Mouse (Mus musculus) liver, embryonic 15.5 days (tissue): ENCODE results near the gene Slc29a4. TPM values are rescaled to one million over a fixed set of nuclear protein-coding genes. Genes with fewer than 3 reads are reported as not detected.
A peak's percentile ranks its signal among the peaks of the same experiment; 100 is the strongest.

Source experiments
- ATAC-seq: fragments of 200-750 bp; cut with Nextera tagmentation; 2 replicates; pipeline ENCODE4 v1.8.0; 2017; ENCODE audit warnings: moderate number of reproducible peaks, mild to moderate bottlenecking, moderate library complexity; ENCODE audit not compliant: insufficient read depth
- H3K27ac ChIP-seq: fragments of 300-500 bp; sonication (generic); replicated peaks from 2 replicates; pipeline ENCODE4 v1.5.1; 2015; ENCODE audit warnings: mild to moderate bottlenecking, inconsistent platforms
- H3K27me3 ChIP-seq: fragments of 300-500 bp; sonication (generic); 2 replicates; pipeline ENCODE4 v1.6.1; 2015; ENCODE audit warnings: mild to moderate bottlenecking, inconsistent platforms
- H3K36me3 ChIP-seq: fragments of 300-500 bp; sonication (generic); replicated peaks from 2 replicates; pipeline ENCODE4 v1.6.1; 2015; ENCODE audit warnings: moderate library complexity, mild to moderate bottlenecking, inconsistent platforms
- H3K4me1 ChIP-seq: fragments of 300-500 bp; sonication (generic); replicated peaks from 2 replicates; pipeline ENCODE4 v1.6.1; 2015; ENCODE audit warnings: inconsistent platforms
- H3K4me2 ChIP-seq: fragments of 300-500 bp; sonication (generic); 2 replicates; pipeline ENCODE4 v1.6.1; 2015; ENCODE audit warnings: moderate library complexity, mild to moderate bottlenecking, inconsistent platforms
- H3K4me3 ChIP-seq: fragments of 300-500 bp; sonication (generic); replicated peaks from 2 replicates; pipeline ENCODE4 v1.5.1; 2015; ENCODE audit warnings: mild to moderate bottlenecking, inconsistent platforms
- H3K9ac ChIP-seq: fragments of 300-500 bp; sonication (generic); 2 replicates; pipeline ENCODE4 v1.6.1; 2015; ENCODE audit warnings: moderate library complexity, mild to moderate bottlenecking, inconsistent platforms
- H3K9me3 ChIP-seq: fragments of 300-500 bp; sonication (generic); replicated peaks from 2 replicates; pipeline ENCODE4 v1.6.1; 2016; ENCODE audit warnings: inconsistent platforms
- WGBS: fragments of 180-500 bp; shearing (Covaris S2); methylation state at CpG from one replicate; pipeline ENCODE4 v1.1.7; 2015; ENCODE audit warnings: mixed read lengths; ENCODE audit not compliant: insufficient replicate concordance; 5-methylcytosine and 5-hydroxymethylcytosine counted together
- polyA plus RNA-seq: library from polyadenylated mRNA; unstranded; fragments of >200 nt; fragmentation: Nextera tagmentation; extraction: Ambion mirVana; gene quantifications from 2 replicates; pipeline ENCODE4 v1.2.1, GENCODE M21; 2015

The Slc29a4 gene
- polyA plus RNA-seq = 0.17 and 0.30 TPM in 2 replicates

- Histone ChIP-seq H3K4me1 (no peaks in the 10 kb centered on the region), H3K27ac (no peak within 1 kb of the TSS), H3K9ac (no peak within 1 kb of the TSS), H3K4me2 (no peak within 1 kb of the TSS), H3K27me3 (peaks cover 18% of the 10 kb centered on the region), H3K9me3 (no peaks in the 10 kb centered on the region), H3K36me3 (no peaks in the 10 kb centered on the region), H3K4me3 (no peak within 1 kb of the TSS)
- 61% methylated on average over 14 of the region's 14 CpGs for WGBS
- ATAC-seq = no peak
Observed at GRCm38 (mm10) chr5:142692248-142692647, at the start of gene Slc29a4. Slc29a4 (plus strand) TSS chr5:142692512.

GRCm38 (mm10) chr5:142648162-142648561 is 44.1 kb upstream of the Slc29a4 start:
- Histone ChIP-seq H3K36me3 (peaks cover 32% of the 10 kb centered on the region), H3K4me2 (peak overlapping the region; percentile 37; the same call in 1 of the 2 replicates), H3K9me3 (no peaks in the 10 kb centered on the region), H3K27me3 (no peaks in the 10 kb centered on the region), H3K9ac (no peak overlapping the region), H3K4me3 (no peak overlapping the region), H3K4me1 (peaks cover 69% of the 10 kb centered on the region), H3K27ac (peak overlapping the region; percentile 90)
- ATAC-seq = no peak
- 67% methylated on average over 7 of the region's 7 CpGs for WGBS

- peak overlapping the region; percentile 90 for H3K27ac ChIP-seq
- peak overlapping the region; percentile 25; the same call in 1 of the 2 replicates for H3K9ac ChIP-seq
- no peak overlapping the region for H3K4me3 ChIP-seq
Observed at GRCm38 (mm10) chr5:142649460-142650050, 42.8 kb upstream of the Slc29a4 start.

GRCm38 (mm10) chr5:142650390-142650789 is 41.9 kb upstream of the Slc29a4 start:
- H3K9me3 ChIP-seq = no peaks in the 10 kb centered on the region
- peak overlapping the region; percentile 25 for H3K9ac ChIP-seq
- H3K4me1 ChIP-seq = peaks cover 77% of the 10 kb centered on the region
- WGBS = 24% methylated on average over 3 of the region's 3 CpGs
- no peaks in the 10 kb centered on the region for H3K27me3 ChIP-seq
- peaks cover 31% of the 10 kb centered on the region for H3K36me3 ChIP-seq
- peak overlapping the region; percentile 65 for H3K4me2 ChIP-seq
- peak overlapping the region; percentile 24 for H3K4me3 ChIP-seq
- H3K27ac ChIP-seq = peak overlapping the region; percentile 90
- peak; percentile 32 for ATAC-seq

More at GRCm38 (mm10) chr5:142649460-142650050, 42.8 kb upstream of the Slc29a4 start:
- WGBS = 67% methylated on average over 4 of the region's 4 CpGs
- no peaks in the 10 kb centered on the region for H3K27me3 ChIP-seq
- peaks cover 29% of the 10 kb centered on the region for H3K36me3 ChIP-seq
- peaks cover 77% of the 10 kb centered on the region for H3K4me1 ChIP-seq
- ATAC-seq = no peak
- peak overlapping the region; percentile 65 for H3K4me2 ChIP-seq
- H3K9me3 ChIP-seq = no peaks in the 10 kb centered on the region

GRCm38 (mm10) chr5:142650794-142651497 is 41.4 kb upstream of the Slc29a4 start:
- Histone ChIP-seq H3K9ac (peak overlapping the region; percentile 25; the same call in 1 of the 2 replicates), H3K4me2 (peak overlapping the region; percentile 65), H3K9me3 (no peaks in the 10 kb centered on the region), H3K4me3 (peak overlapping the region; percentile 24), H3K27me3 (no peaks in the 10 kb centered on the region), H3K36me3 (peaks cover 32% of the 10 kb centered on the region), H3K4me1 (peaks cover 75% of the 10 kb centered on the region), H3K27ac (peak overlapping the region; percentile 90)
- ATAC-seq = peak; percentile 91
- 29% methylated on average over 6 of the region's 6 CpGs for WGBS

GRCm38 (mm10) chr5:142652266-142652665 is 40.0 kb upstream of the Slc29a4 start:
- peaks cover 66% of the 10 kb centered on the region for H3K4me1 ChIP-seq
- peak overlapping the region; percentile 65 for H3K4me2 ChIP-seq
- no peak overlapping the region for H3K4me3 ChIP-seq
- H3K27ac ChIP-seq = peak overlapping the region; percentile 90
- H3K9me3 ChIP-seq = no peaks in the 10 kb centered on the region
- ATAC-seq = no peak
- 0 out of 2 replicates have a peak overlapping the region, but pooled peaks have one; percentile 25 for H3K9ac ChIP-seq
- 73% methylated on average over 4 of the region's 4 CpGs for WGBS
- H3K27me3 ChIP-seq = no peaks in the 10 kb centered on the region
- peaks cover 37% of the 10 kb centered on the region for H3K36me3 ChIP-seq

GRCm38 (mm10) chr5:142660656-142661434 is 31.5 kb upstream of the Slc29a4 start:
- Histone ChIP-seq H3K36me3 (peaks cover 100% of the 10 kb centered on the region), H3K4me1 (no peaks in the 10 kb centered on the region), H3K27ac (no peak overlapping the region), H3K27me3 (no peaks in the 10 kb centered on the region), H3K9ac (no peak overlapping the region), H3K4me2 (no peak overlapping the region), H3K9me3 (no peaks in the 10 kb centered on the region), H3K4me3 (no peak overlapping the region)
- WGBS = 80% methylated on average over 7 of the region's 7 CpGs
- ATAC-seq = no peak

GRCm38 (mm10) chr5:142667921-142668320 is 24.4 kb upstream of the Slc29a4 start:
- no peak overlapping the region for H3K4me2 ChIP-seq
- WGBS = 67% methylated on average over 3 of the region's 3 CpGs
- ATAC-seq = no peak
- H3K9me3 ChIP-seq = no peaks in the 10 kb centered on the region
- no peak overlapping the region for H3K9ac ChIP-seq
- H3K4me3 ChIP-seq = no peak overlapping the region
- H3K36me3 ChIP-seq = peaks cover 87% of the 10 kb centered on the region
- no peaks in the 10 kb centered on the region for H3K27me3 ChIP-seq
- H3K4me1 ChIP-seq = no peaks in the 10 kb centered on the region
- H3K27ac ChIP-seq = no peak overlapping the region

- Histone ChIP-seq H3K4me2 (no peak overlapping the region), H3K4me3 (no peak overlapping the region), H3K9me3 (no peaks in the 10 kb centered on the region), H3K36me3 (peaks cover 79% of the 10 kb centered on the region), H3K4me1 (no peaks in the 10 kb centered on the region), H3K27me3 (no peaks in the 10 kb centered on the region), H3K27ac (no peak overlapping the region), H3K9ac (no peak overlapping the region)
- WGBS = 81% methylated on average over 11 of the region's 11 CpGs
- no peak for ATAC-seq
Observed at GRCm38 (mm10) chr5:142668556-142669263, 23.6 kb upstream of the Slc29a4 start.

GRCm38 (mm10) chr5:142669726-142670125 is 22.6 kb upstream of the Slc29a4 start:
- peaks cover 69% of the 10 kb centered on the region for H3K36me3 ChIP-seq
- no peaks in the 10 kb centered on the region for H3K9me3 ChIP-seq
- no peak overlapping the region for H3K27ac ChIP-seq
- no peak overlapping the region for H3K4me2 ChIP-seq
- no peak for ATAC-seq
- no peak overlapping the region for H3K9ac ChIP-seq
- 87% methylated on average over 7 of the region's 7 CpGs for WGBS
- H3K4me3 ChIP-seq = no peak overlapping the region
- no peaks in the 10 kb centered on the region for H3K4me1 ChIP-seq
- no peaks in the 10 kb centered on the region for H3K27me3 ChIP-seq
